In the genomic region with DNA sequence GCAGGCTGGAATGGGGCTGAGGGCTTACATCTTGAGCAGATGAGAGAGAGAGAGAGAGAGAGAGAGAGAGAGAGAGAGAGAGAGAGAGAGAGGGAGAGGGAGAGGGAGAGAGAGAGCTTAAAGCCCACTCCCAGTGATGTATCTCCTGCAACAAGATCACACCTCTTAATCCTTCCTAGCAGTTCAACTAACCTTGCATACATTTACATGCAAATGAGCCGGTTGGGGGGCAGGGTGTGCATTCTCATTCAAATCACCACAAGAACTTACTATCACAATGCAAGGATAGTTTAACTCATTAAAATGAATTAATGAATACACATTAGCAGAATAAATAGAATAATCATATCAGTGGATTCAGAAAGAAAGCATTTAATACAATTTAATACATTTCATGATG, we compare ENCODE assay signal across 25 mouse cellular contexts. TPM values are rescaled to one million over a fixed set of nuclear protein-coding genes. Genes with fewer than 3 reads are reported as not detected.
DNase-seq lines count a peak whose midpoint lies in the region; ATAC-seq and TF ChIP-seq lines count a peak whose summit lies in the region.
"Had no signal": no experiment of that assay in that cellular context is flagged by ENCODE, and none has a peak within 500 bp of the region (broad histone marks: within the 10 kb centered on the region; RNA-seq: fewer than 3 reads in every experiment).

No protein-coding gene starts in this region.

- no peak overlapping the region for H3K27ac ChIP-seq in forebrain, embryonic 13.5 days
- no peak overlapping the region for H3K27ac ChIP-seq in forebrain, embryonic 12.5 days
- no peak overlapping the region for H3K27ac ChIP-seq in midbrain, embryonic 12.5 days (replicated peaks)
- H3K27ac ChIP-seq in midbrain, embryonic 10.5 days (replicated peaks): no peak overlapping the region
- H3K27ac ChIP-seq: forebrain, embryonic 10.5 days; heart, adult 2 months; heart, embryonic 10.5 days; heart, embryonic 13.5 days; hindbrain, embryonic 14.5 days; hindbrain, postnatal 0 days had no signal

- H3K4me3 ChIP-seq in forebrain, embryonic 13.5 days: no peak overlapping the region
- no peak overlapping the region for H3K4me3 ChIP-seq in forebrain, embryonic 12.5 days (replicated peaks)
- H3K4me3 ChIP-seq in midbrain, embryonic 12.5 days: no peak overlapping the region
- no peak overlapping the region for H3K4me3 ChIP-seq in midbrain, embryonic 10.5 days
- H3K4me3 ChIP-seq: forebrain, embryonic 10.5 days; heart, adult 2 months; heart, embryonic 10.5 days; heart, embryonic 13.5 days had no signal

- TF ChIP-seq POLR2A in brain, embryonic 14.5 days (IDR thresholded peaks at IDR 0.05; ENCODE audit: borderline replicate concordance, extremely low read depth, insufficient read depth, insufficient read length, poor library complexity, severe bottlenecking): no peak

- H3K4me1 ChIP-seq in forebrain, embryonic 13.5 days: no peaks in the 10 kb centered on the region
- H3K4me1 ChIP-seq in forebrain, embryonic 12.5 days: no peaks in the 10 kb centered on the region
- no peaks in the 10 kb centered on the region for H3K4me1 ChIP-seq in midbrain, embryonic 12.5 days
- H3K4me1 ChIP-seq in midbrain, embryonic 10.5 days: peaks cover 6% of the 10 kb centered on the region
- H3K4me1 ChIP-seq: heart, embryonic 10.5 days; heart, embryonic 13.5 days had no signal

- H3K9me3 ChIP-seq in forebrain, embryonic 13.5 days (replicated peaks): no peaks in the 10 kb centered on the region
- no peaks in the 10 kb centered on the region for H3K9me3 ChIP-seq in forebrain, embryonic 12.5 days
- no peaks in the 10 kb centered on the region for H3K9me3 ChIP-seq in midbrain, embryonic 12.5 days
- no peaks in the 10 kb centered on the region for H3K9me3 ChIP-seq in midbrain, embryonic 10.5 days (replicated peaks)
- H3K9me3 ChIP-seq: forebrain, embryonic 10.5 days; heart, embryonic 10.5 days; heart, embryonic 13.5 days had no signal

- no peak overlapping the region for H3K9ac ChIP-seq in forebrain, embryonic 13.5 days
- H3K9ac ChIP-seq in forebrain, embryonic 12.5 days: no peak overlapping the region
- H3K9ac ChIP-seq in midbrain, embryonic 12.5 days (replicated peaks): no peak overlapping the region
- H3K9ac ChIP-seq: heart, embryonic 13.5 days; hindbrain, embryonic 14.5 days had no signal

- H3K27me3 ChIP-seq in forebrain, embryonic 13.5 days: no peaks in the 10 kb centered on the region
- no peaks in the 10 kb centered on the region for H3K27me3 ChIP-seq in forebrain, embryonic 12.5 days
- 0 out of 2 replicates have a peak, but pooled peaks cover 3% of the 10 kb centered on the region for H3K27me3 ChIP-seq in midbrain, embryonic 12.5 days
- no peaks in the 10 kb centered on the region for H3K27me3 ChIP-seq in midbrain, embryonic 10.5 days (ENCODE audit: low read depth, poor library complexity, severe bottlenecking)
- H3K27me3 ChIP-seq: CH12.LX; heart, embryonic 13.5 days had no signal

- no peaks in the 10 kb centered on the region for H3K36me3 ChIP-seq in forebrain, embryonic 13.5 days (ENCODE audit: poor library complexity, severe bottlenecking)
- no peaks in the 10 kb centered on the region for H3K36me3 ChIP-seq in forebrain, embryonic 12.5 days (replicated peaks)
- H3K36me3 ChIP-seq in midbrain, embryonic 12.5 days: no peaks in the 10 kb centered on the region
- H3K36me3 ChIP-seq in midbrain, embryonic 10.5 days: no peaks in the 10 kb centered on the region
- H3K36me3 ChIP-seq: forebrain, embryonic 10.5 days; heart, embryonic 10.5 days; heart, embryonic 13.5 days had no signal

- WGBS in forebrain, embryonic 13.5 days: 20% methylated on average over 1 of the region's 1 CpGs
- 18% methylated on average over 1 of the region's 1 CpGs for WGBS in forebrain, embryonic 12.5 days
- 18% methylated on average over 1 of the region's 1 CpGs for WGBS in midbrain, embryonic 12.5 days
- 15% methylated on average over 1 of the region's 1 CpGs for WGBS in midbrain, embryonic 10.5 days

- no peak overlapping the region for H3K4me2 ChIP-seq in forebrain, embryonic 13.5 days
- H3K4me2 ChIP-seq in forebrain, embryonic 12.5 days: no peak overlapping the region
- H3K4me2 ChIP-seq in midbrain, embryonic 12.5 days (replicated peaks): no peak overlapping the region
- H3K4me2 ChIP-seq: heart, embryonic 13.5 days; hindbrain, embryonic 14.5 days had no signal

- ATAC-seq in forebrain, embryonic 13.5 days: 0 out of 2 replicates have a peak, but pooled peaks have one; percentile 38
- ATAC-seq in forebrain, embryonic 12.5 days (ENCODE audit: low FRiP score): no peak
- peak; percentile 56; the same call in 1 of the 2 replicates for ATAC-seq in midbrain, embryonic 12.5 days (ENCODE audit: low FRiP score, low read depth)
- ATAC-seq in cerebellum, adult (ENCODE audit: insufficient number of reproducible peaks, low FRiP score, low TSS enrichment): no peak
- ATAC-seq: hindbrain, postnatal 0 days; inflammation-experienced regulatory T-cells, adult 6 months; intestine, embryonic 16.5 days had no signal

- DNase-seq in midbrain, embryonic 10.5 days (ENCODE audit: low spot score): no peak
- peak; percentile 57 for DNase-seq in brain, embryonic 14.5 days (ENCODE audit: low read depth)
- DNase-seq: adrenal gland, postnatal 14 days; B cell, adult 2 months; cerebellum, adult 18-20 months; cerebellum, adult 9-10 months; cerebellum, postnatal 14 days; gastrocnemius, postnatal 10 days; gastrocnemius, postnatal 36 days; heart, adult 2 months; heart, postnatal 14 days; heart, postnatal 4 days; kidney, adult 18-20 months had no signal

- TF ChIP-seq CTCF in brain, embryonic 14.5 days (IDR thresholded peaks at IDR 0.05; ENCODE audit: borderline replicate concordance, extremely low read depth, insufficient read depth, insufficient read length): no peak

RNA-seq across cellular contexts. Expression of a gene that starts 49.7 kb away (rescaled TPM):
- 60.2 and 62.7 TPM in 2 replicates for polyA plus RNA-seq in forebrain, embryonic 13.5 days (2015; fragmentation: Nextera tagmentation; extraction: Ambion mirVana)
- polyA plus RNA-seq in forebrain, embryonic 12.5 days (2016; fragmentation: Nextera tagmentation; extraction: Ambion mirVana): 61.5 and 62.4 TPM in 2 replicates
- 55.3 and 65.9 TPM in 2 replicates for polyA plus RNA-seq in midbrain, embryonic 12.5 days (2016; fragmentation: Nextera tagmentation; extraction: Ambion mirVana)
- polyA plus RNA-seq in midbrain, embryonic 10.5 days (2016; fragmentation: Nextera tagmentation; extraction: Ambion mirVana): 28.1 and 31.7 TPM in 2 replicates
- 97.1 and 109 TPM in 2 replicates for polyA plus RNA-seq in brain, embryonic 14.5 days (2012; rRNA removed)

Comparison
In these comparisons a context has a peak if more than half of its experiments do, and no peak if none do; other contexts are left out.
1. ATAC-seq: peak in forebrain, embryonic 13.5 days (single experiment) and midbrain, embryonic 12.5 days (single experiment); none in forebrain, embryonic 12.5 days (single experiment) and cerebellum, adult (single experiment).